Mouse (Mus musculus) cortical plate, adult 2 months (tissue): ENCODE measurements at regions not wholly inside any gene's neighbourhood (a gene's known extent, or its start where the extent isn't known, plus 50 kb on each side); places are given as distances from the start of the nearest gene placed in this dataset.

ENCODE experiments used
- CTCF ChIP-seq: fragments of 200-500 bp; IDR thresholded peaks from 2 replicates; pipeline ENCODE4 v1.5.1; 2011; ENCODE audit warnings: mild to moderate bottlenecking, control low read depth, low read length; ENCODE audit not compliant: insufficient read depth; ENCODE audit errors: extremely low read depth
- POLR2A ChIP-seq: fragments of 200-500 bp; IDR thresholded peaks from 2 replicates; pipeline ENCODE4 v1.6.1; 2011; ENCODE audit warnings: mild to moderate bottlenecking, low read length, control low read depth; ENCODE audit not compliant: insufficient read depth; ENCODE audit errors: extremely low read depth

- TF ChIP-seq POLR2A = no peak
- no peak for TF ChIP-seq CTCF
Measured at GRCm38 (mm10) chr12:117406832-117407231, 109.4 kb upstream of the Rapgef5 start.
